Mouse (Mus musculus): ENCODE results near the gene Fam43b. TPM values are rescaled to one million over a fixed set of nuclear protein-coding genes. Genes with fewer than 3 reads are reported as not detected.

Gene Fam43b
- polyA plus RNA-seq (2015; fragmentation: Nextera tagmentation; extraction: Ambion mirVana), result 0.46 and 1.1 TPM in 2 replicates

GRCm38 (mm10) chr4:138395971-138396645 lies at the start of gene Fam43b:
Gene Fam43b, minus strand, starts transcription at chr4:138396528.

GRCm38 (mm10) chr4:138434347-138435316 lies 38.3 kb upstream of the Fam43b start, which contains the start of gene Mul1:
Gene Mul1, plus strand, starts transcription at chr4:138434671.

GRCm38 (mm10) chr4:138367641-138368497 lies 28.5 kb downstream of the Fam43b start, which contains the start of gene Cda:
Gene Cda, minus strand, starts transcription at chr4:138367992.

Other genes with a start within 250 kb of the Fam43b start
- 100 and 134 TPM in 2 replicates for gene Hp1bp3, start 180.2 kb downstream of the Fam43b start, polyA plus RNA-seq (2015; fragmentation: Nextera tagmentation; extraction: Ambion mirVana)
- 1.4 and 1.8 TPM in 2 replicates for gene Sh2d5, start 146.1 kb downstream of the Fam43b start, polyA plus RNA-seq (2015; fragmentation: Nextera tagmentation; extraction: Ambion mirVana)
- 3.3 and 5.4 TPM in 2 replicates for gene Kif17, start 146.1 kb downstream of the Fam43b start, polyA plus RNA-seq (2015; fragmentation: Nextera tagmentation; extraction: Ambion mirVana)
- 181 and 230 TPM in 2 replicates for gene Ddost, start 91.8 kb downstream of the Fam43b start, polyA plus RNA-seq (2015; fragmentation: Nextera tagmentation; extraction: Ambion mirVana)
- gene Pink1, start 70.2 kb downstream of the Fam43b start, polyA plus RNA-seq (2015; fragmentation: Nextera tagmentation; extraction: Ambion mirVana), result 171 and 194 TPM in 2 replicates
- gene Cda, start 28.5 kb downstream of the Fam43b start, polyA plus RNA-seq (2015; fragmentation: Nextera tagmentation; extraction: Ambion mirVana), result 24.5 and 31.3 TPM in 2 replicates
- gene Mul1, start 38.1 kb upstream of the Fam43b start, polyA plus RNA-seq (2015; fragmentation: Nextera tagmentation; extraction: Ambion mirVana), result 11.9 and 19.7 TPM in 2 replicates
- 7.2 and 10.2 TPM in 2 replicates for gene Camk2n1, start 57.8 kb upstream of the Fam43b start, polyA plus RNA-seq (2015; fragmentation: Nextera tagmentation; extraction: Ambion mirVana)
- gene Vwa5b1, start 239.4 kb upstream of the Fam43b start, polyA plus RNA-seq (2015; fragmentation: Nextera tagmentation; extraction: Ambion mirVana), result 0.17 and 0.24 TPM in 2 replicates